Mouse (Mus musculus) layer of hippocampus, adult 9-11 months (tissue): ENCODE results near the gene 1700001C19Rik.

ENCODE experiments used
- DNase-seq: peaks from one replicate; pipeline ENCODE4 v3.0.0; 2022

Gene 1700001C19Rik

DNA sequence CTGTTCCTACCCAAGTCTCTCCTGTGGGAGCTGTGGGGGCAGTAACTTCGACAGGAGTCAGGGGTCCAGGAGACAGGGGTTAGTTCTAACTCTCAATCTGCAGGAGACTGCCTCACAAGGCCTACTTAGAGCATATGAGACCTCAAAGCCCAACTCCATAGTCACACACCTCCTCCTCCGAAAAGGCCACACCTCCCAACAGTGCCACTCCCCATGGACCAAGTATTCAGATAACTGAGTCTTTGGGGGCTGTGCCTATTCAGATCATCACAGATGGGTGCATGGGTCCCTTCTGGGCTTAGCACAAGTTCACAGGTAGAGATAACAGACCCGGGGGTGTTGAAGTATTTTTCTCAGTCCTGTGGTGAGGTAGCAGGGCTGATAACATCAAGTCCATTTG, 24.5 kb upstream of the 1700001C19Rik start:
- no peak for DNase-seq

DNA sequence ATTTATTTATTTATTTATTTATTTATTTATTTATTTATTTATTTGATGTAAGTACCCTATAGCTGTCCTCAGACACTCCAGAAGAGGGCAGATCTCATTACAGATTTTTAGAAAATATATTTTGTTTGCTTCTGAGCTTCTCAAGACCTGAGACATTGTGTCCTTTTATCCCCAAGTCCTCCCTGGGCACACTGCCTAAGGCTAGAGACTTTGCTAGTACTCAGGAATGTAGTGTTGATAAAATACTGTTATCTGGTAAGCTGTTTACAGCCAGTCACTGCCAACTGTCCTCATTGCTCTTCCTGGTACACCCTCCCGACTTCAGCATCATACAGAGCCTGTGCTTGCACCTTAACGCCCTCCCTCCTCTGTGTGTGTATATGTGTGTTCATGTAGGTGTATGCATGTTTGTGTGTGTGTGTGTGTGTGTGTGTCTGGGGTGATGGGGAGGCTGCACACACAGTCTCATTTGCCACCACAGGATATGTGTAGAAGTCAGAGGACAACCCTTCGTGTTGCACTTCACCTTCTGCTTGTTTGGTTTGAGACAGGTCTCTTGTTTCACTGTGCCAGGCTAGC, 22.3 kb upstream of the 1700001C19Rik start:
- DNase-seq: no peak

DNA sequence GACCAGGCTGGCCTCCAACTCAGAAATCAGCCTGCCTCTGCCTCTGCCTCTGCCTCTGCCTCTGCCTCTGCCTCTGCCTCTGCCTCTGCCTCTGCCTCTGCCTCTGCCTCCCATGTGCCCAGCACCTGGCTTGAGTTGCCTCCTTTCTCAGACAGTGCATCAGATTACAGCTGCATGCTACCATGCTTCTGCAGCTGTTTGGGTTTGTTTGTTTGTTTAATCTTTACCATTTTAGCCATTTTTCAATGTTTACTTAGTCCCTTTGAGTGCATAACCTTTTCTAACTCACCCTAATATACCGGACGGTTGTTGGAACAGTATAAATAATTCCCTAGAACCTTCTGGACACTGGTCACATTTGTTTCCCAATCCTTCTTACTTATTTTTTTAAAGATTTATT, 21.8 kb upstream of the 1700001C19Rik start:
- no peak for DNase-seq

DNA sequence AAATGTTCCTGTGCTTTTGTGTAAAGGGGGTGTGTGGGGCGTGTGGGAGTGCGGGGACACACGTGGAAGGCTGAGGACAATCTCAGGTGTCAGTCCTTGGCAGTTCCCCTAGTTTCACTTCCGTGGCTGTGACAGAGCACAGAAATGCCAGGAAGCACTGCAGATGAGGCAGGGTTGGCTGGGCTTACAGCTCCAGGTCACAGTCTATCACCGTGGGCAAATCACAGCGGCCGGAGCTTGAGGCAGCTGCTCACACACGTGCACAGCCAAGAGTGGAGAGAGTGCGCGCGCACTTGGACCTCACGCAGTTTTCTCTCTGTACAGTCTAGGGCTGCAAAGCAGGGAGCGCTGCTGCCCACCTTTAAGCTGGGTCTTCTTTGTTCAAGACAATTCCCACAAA, 21.1 kb upstream of the 1700001C19Rik start:
- no peak for DNase-seq

DNA sequence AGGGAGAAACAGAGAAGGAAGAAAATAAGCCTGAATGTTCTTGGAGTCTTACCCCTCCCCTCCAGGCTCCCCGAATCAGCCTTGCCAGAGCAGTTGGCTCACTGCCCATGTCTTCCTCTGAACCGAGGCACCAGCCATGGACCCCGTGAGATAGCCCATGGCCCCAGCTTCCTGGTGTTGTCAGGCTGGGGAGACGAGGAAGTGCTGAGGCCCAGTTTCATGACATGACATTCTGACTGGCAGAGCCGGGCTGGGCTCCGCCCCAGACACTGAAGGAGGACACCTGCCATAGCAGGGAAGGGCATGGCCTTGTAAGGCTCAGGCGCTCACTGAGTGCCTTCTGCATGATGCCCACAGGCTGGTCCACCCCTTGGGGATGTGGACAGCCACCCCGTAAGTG, 17.5 kb upstream of the 1700001C19Rik start:
- peak; percentile 53 for DNase-seq

DNA sequence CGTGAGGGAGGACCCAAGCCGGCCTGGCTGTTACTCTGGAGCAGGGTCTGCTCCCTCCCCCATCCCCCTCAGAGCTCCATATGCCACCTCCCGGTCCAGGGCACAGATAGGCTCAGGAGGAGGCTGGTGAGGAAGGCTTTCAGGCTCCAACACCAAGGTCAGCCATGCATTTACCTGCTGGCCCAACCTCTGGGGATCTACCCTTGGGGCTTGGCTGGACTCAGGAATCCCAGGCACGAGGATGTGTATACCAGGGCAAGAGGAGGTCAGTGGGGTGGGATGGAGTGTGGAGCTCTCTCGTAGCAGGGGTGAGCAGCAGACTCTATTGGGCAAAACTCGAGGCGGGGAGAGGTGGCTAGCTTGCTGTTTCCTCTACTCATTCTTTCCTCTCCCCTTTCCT, 15.7 kb upstream of the 1700001C19Rik start:
- DNase-seq: no peak

DNA sequence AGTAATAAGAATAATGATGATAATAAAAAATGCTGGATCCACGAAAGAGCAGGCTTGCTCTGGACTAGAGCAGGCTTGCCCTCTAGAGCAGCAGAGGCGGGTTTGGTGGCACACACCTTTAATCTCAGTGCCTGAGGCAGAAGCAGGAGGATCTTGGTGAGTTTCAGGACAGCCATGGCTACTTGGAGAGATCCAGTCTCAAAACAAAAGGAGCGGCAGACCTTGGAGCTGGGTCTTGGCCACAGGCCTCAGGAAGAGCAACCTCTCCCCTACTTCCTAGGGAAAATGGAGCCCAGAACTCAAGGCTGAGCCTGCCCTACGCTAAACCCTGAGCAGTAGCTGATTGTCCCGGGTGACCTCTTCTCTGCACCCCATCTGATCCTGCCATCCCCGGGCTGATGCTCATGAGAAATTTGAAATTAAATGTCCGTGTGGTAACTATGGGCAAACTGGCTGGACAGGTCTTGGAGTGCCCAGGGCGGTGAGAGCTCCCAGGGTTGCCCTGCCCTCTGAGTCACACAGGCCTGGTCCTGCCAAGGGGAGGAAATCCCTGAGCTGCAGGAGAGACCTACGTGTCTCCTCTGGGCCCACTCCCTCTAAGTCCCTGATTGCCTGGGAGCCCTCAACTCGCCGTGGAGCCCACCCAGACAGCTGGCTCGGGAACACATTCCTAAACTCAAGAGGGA, 13.8 kb upstream of the 1700001C19Rik start:
- no peak for DNase-seq

DNA sequence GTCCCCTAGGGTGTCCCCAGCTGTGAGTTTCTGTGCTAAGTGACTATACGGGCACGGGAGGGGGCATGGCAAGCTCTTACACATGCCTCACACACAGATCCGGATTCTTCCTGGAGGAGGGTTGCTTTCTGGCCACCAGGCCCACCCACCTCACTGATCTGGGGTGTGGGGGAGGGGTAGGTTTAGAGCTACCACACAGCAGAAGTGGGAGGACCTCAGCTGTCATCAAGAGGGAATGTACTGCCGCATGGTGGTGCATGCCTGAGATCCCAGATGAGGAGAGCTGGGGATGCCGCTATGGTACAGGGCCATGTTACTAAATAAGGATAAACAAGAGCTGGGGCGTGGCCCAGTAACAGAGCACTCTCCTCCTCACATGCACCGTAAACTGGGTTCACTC, 13.1 kb upstream of the 1700001C19Rik start:
- DNase-seq: no peak

DNA sequence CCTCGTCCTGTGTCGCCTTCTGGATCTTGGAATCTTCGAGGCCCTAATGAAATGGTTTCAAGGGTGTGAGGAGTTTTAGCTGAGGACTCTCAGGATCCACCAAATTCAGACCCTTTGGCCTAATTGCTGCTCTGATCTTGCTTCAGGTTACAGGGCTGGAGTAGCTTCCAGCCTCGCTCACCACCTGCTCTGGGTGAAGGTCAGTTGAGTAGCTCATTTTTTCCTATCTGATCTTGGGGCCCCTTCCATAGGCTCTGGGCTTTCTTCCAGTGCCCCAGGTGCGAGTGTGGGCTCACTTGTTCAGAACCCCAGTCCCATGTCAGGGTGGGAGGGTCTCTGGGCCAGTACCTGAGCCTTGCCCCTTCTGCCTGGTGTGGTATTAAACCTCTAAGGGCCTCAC, 12.3 kb upstream of the 1700001C19Rik start:
- DNase-seq: no peak

DNA sequence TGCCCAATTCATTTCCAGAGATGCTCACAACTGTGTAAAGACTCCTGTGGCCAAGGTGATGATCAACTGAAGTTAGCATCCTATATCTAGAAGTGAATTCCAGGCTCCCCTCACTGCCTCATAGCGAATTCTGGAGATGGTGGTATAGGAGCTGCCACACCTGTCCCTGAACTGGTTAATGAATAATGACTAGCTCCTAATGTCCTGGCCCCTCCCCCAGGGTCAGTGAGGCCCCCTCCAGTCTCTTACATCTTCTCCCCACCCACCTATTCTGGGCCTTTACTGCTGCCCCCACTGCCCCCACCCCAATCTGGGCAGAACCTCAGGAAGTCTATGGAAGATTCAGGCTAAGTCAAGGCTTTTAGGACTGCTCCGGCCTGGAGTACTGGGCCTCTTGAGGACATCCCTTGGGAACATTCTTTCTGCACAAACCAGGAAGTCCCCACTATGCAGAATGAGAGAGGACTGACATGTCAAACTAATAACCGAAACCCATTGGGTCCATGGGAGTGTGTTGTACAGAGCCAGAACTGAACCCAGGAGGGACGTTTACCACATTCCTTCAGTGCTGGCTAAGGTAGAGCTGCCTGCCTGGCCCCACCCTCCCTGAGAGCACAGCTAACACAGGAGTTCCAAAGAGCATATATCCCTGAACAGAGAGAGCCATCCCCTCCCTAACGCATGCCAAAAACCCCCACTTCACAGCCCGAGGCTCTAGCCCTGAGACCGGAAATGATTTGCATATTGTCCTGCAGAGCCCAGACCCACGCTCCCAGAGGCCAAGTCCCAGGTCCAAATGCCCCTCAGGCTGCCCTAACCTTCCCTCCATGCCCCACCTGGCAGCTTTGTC, 11.6 kb upstream of the 1700001C19Rik start:
- no peak for DNase-seq

DNA sequence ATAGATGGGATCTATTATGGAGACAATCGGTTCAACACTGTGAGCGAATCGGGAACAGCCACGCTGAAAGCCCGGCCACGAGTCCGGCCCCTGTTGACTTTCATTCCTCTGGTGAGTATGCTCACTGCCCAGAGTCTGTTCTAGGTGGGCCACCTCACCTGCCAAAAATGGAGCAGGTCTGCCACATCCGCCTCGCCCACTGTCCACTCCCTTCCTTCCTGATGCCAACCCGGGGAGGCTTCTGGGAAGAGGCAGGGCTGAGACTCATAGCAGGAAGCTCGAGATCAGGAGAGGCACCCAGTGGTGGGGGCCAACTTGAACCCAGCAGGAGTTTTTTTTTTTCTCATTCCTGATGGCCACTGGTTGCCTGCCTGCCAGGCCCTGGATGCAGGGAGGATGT, 9.4 kb upstream of the 1700001C19Rik start:
- no peak for DNase-seq

DNA sequence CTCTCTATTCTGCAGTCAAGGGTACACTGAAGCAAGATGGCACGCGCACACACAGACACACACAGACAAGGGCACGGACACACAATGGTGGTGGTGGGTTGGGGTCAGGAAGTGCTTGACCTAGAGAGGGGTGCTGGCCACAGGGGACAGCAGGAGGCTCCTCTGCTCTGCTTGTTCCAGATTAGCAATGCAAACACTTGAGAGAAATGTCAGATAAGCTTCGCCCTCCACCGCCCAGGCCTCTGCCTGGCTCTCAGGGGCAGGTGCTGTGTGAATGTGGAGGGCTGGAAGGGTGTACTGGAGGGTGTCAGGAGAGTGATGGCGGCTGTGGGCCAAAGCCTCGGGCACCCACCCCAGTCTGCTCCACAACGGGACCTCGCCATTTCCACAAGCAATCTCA, 8.8 kb upstream of the 1700001C19Rik start:
- no peak for DNase-seq

DNA sequence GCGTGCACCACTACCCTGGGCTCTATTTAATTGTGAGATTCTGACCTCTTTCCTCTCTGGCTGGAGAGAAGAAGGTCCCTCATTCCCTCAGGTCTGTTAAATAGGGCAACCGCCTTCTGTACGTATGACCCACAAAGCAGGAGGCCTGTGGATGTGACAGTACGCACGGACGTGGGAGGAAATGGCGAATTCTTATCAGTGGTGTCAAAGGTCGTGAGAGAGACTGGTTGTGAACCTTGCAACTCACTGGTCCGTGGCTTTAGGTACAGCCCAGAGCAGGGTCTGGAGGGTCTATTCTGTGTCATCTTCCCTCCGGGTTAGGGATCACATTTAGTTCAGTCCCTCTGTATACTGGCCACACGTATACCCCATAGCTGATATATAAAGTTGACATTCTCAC, 8.3 kb upstream of the 1700001C19Rik start:
- DNase-seq: no peak

DNA sequence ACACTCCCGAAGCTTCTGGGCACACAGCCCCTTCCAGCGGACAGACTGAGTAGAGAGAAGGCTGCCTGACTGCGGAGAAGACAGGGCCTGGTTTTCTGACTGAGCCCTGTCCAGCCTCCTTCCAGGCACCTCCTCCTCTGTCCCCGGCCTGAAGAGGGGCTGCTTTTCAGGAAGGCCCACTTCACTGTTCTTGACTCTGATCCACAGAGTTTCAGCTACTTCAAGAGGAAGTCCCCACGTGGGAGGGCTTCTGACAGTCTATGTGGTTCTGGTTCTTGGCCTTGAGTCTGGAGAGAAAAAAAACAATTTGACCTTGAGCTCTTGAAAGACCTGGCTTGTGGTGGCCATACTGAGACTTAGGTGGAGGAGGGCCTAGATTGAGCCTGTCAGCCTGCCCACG, 6.9 kb upstream of the 1700001C19Rik start:
- no peak for DNase-seq

DNA sequence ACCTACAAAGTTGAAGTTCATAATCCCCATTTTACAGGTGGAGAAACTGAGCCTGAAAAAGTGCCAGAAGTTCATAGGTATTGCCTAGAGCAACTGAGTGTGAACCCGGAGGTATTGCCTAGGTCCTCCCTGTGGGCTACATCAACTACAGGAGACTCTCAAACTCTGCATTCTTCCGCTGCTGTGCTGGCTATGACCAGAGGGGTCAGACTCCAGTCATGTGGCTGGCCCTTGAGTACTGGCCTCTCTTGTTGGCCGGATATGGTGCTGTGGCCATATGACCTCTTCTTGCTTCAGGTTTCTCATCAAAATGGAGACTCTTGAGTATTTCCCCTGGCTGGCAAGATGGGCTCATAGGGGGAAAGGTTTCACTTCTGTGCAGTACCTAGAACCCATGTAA, 5.1 kb upstream of the 1700001C19Rik start:
- DNase-seq: no peak

DNA sequence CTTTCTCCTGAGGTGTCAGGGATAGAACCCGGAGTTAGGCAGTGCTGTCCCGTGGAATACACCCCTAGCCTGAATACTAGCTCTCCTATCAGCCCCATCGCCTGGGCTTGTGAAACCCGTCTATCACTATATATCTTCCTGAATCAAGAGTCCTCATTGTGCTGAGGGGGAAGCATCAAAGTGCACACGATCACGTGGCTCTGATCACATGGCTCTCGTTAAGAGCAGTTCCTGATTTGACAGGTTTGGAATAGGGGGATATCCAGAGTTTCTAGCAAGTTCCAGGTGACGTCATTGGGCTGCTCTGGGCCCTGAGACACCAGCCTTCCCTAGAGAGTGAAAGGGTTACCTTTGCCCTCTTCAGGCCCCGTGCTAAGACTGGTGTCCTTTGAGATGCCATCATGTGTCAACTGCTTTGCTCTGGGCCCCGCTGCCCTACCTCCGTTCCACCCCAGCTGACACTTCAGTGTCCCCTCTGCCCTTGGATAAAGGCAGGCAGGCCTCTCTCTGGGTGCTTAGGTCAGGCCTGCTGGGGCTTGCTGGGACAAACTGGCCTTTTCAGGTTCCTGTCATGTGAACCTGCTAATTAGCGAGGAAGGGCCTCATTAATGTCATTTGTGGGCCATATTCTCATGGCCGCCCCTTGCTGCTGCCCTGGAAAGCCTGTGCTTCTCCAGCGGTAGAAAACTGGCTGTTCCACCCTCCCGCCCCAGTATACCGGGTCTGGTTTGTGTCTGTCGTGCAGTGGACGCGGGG, 4.3 kb upstream of the 1700001C19Rik start:
- DNase-seq: no peak

DNA sequence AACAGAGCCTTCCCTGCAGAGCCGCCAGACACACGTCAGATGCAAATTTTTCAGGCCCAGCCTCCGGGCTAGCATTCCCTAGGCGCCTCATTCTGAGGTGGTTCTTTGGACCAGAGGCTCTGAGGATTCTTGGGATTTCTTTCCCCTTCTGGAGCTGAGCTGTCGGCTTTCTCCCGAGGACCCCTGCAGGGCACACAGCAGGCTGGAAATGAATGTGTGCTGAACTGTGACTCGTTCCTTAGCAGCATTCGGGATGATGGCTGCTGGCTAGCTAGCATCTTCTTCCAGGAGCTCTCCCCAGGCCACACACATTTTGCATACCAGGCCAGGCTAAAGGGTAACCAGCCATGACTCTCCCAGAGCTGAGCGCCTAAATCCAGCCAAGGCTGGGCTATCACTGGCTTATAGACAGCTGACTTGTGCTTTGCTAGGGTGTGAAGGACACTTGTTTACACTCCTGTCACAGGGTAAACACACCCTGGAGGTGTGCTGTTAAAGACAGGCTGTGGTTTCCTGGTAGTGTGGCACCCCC, 3.2 kb upstream of the 1700001C19Rik start:
- DNase-seq: no peak

DNA sequence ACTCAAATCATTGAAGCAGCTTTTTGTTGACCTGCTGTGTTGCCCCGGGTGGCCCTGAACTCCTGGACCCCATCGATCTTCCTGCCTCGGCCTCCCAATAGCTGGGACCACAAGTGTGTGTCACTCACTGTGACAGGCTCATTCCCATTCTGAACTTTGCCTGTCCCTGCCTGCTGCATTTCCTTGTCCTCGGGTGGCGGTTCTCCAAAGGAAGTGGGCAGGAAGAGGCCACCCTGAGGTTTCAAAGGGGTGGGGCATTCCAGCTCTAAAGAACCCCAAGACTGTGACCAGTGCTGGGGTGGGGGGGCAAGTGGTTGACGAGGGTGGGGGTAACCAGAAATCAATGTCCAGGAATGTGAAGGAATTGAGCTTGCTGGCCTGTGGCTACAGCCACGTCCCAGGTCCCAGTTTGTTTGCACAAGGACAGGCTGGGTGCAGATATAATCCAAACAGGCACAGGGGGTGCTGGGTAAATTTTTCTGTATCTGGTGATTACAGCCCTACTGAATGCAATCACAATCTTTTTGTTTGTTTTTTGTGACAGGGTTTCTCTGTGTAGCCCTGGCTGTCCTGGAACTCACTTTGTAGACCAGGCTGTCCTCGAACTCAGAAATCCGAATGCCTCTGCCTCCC, 2.3 kb upstream of the 1700001C19Rik start:
- DNase-seq: no peak

DNA sequence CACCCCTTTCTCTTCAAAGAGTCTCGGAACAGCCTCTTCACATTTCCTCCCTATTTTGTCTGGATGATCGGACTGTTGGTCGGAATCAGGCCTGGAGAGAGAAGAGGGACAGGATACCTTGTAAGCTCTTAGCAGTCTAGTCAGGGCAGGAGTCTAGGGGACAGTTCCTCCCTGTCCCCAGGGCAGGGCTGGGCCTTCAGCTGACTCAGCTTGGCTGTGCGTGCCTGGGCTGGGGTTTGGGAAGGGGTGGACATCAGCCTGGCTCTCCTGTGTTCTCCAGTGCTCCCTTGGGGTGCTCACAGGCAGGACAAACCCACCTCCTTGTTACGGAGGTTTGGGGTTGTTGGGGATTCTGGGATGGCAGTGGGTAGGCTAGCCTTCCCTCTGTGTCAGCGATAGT, 1.4 kb upstream of the 1700001C19Rik start:
- no peak for DNase-seq

DNA sequence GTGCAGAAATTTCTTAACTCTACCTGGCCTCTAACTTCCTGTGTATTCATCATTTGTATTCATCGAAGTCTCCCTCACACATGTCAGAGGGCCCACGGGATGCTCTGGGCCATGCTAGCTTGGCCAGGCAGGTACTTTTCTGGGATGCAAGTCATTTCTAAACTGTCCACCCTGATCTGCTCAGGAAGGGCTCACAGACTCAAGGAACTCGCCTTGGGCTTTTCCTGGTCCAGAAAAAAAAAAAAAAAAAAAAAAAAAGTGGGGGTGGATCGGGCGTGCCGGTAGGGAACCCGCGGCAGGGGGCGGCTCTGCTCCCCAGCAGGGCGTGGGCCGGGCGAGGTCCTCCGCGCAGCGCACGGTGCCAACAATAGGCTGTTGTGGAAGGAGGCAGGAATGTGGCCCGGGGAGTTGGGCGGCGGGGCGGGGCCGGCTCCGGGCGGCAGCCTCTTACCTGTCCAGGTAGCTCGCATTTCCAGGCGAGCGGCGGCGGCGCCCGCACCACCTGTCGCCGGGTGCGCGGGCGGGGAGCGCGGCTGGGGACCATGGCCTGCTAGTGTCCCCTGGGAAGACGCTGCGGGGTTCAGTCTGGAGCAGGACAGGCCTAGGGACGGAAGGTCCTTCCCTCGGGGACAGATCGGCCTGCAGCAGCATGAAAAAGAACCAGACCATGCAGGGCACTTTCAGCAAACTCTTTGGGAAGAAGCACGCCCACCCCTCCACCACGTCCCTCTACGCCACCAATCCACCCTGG, 845 bp downstream of the 1700001C19Rik start, which contains the start of gene AI661453:
Gene AI661453 (plus strand): TSS at position 460 of the 751 bp plus-strand sequence.
- DNase-seq: no peak

DNA sequence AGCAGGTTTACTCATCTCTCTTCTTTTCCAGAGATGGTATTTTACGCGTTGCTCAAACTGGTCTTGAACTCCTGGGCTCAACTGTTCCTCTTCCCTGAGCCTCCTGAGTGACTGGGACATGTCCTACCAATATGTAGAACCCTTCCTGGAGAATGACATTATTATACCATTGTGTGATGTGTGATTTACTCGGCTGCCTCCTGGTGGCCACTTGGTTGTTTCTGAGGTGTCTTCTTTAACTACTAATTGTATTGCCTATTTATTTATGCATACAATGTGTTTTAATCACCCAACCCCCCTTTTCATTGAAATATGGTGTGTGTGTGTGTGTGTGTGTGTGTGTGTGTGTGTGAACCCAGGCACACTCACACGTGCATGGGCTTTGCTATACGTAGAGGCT, 6.4 kb downstream of the 1700001C19Rik start:
- no peak for DNase-seq

DNA sequence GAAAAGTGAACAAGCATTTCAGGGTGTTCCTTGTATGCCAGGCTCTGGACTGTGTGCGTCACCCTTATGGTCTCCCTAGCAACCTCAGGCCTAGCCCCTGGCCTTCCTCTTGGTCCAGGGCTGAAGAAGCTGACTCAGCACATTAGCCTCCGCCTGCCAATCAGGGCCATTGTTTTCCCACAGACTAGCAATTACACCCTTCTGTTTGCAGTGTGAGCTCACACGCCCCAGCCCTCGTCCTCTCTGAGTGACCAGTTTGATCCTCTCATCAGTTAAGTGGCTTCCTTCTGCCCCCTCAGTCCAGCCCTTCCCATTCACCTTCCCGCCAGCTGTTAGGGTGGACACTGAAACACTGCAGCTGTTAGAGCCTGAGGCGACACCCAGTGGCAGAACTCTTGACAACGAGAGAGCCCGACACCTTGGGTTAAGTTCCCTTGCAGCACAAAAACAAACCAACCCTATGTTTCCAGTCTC, 8.3 kb downstream of the 1700001C19Rik start:
- no peak for DNase-seq
